ENCODE assay signal across 18 mouse cellular contexts in genomic region chr17:46987631-46988030, GRCm38 (mm10). TPM values are rescaled to one million over a fixed set of nuclear protein-coding genes. Genes with fewer than 3 reads are reported as not detected.
DNase-seq lines count a peak whose midpoint lies in the region.
"Had no signal": no experiment of that assay in that cellular context is flagged by ENCODE, and none has a peak within 500 bp of the region (broad histone marks: within the 10 kb centered on the region; RNA-seq: fewer than 3 reads in every experiment).

No protein-coding gene starts in this region.

- DNase-seq in layer of hippocampus, adult 11-12 months (ENCODE audit: low spot score): peak; percentile 57
- no peak for DNase-seq in layer of hippocampus, postnatal 14 days (ENCODE audit: low spot score in 2 of 2)
- peak; percentile 65 for DNase-seq in layer of hippocampus, adult 9-11 months
- no peak for DNase-seq in layer of hippocampus, postnatal 10 days (ENCODE audit: low spot score in 2 of 2)
- peak; percentile 21 for DNase-seq in right cerebral cortex, adult 18-20 months
- DNase-seq in right cerebral cortex, postnatal 36 days (ENCODE audit: low spot score in 2 of 2): no peak
- peak; percentile 48 for DNase-seq in telencephalon, adult 2 months (ENCODE audit: low read depth, low spot score)
- DNase-seq in heart, postnatal 25 days (ENCODE audit: low spot score): no peak
- DNase-seq: adrenal gland, adult 8-10 months; adrenal gland, postnatal 14 days; adrenal gland, postnatal 36 days; B cell, adult 2 months; cerebellum, adult 11 months; cerebellum, adult 18-20 months; cerebellum, adult 8-10 months; cerebellum, adult 9-11 months; cerebellum, postnatal 14 days; cerebellum, postnatal 36 days had no signal

- intact Hi-C loops in heart, postnatal 25 days (cut with DNase I): no loop called here

RNA-seq across cellular contexts. Expression of gene Ubr2, which starts 22.7 kb away (rescaled TPM):
- total RNA-seq in layer of hippocampus, postnatal 14 days (2021): 10 to 100 TPM; 52.3 to 52.4 TPM
- 10 to 100 TPM; 49.8 to 52.2 TPM for total RNA-seq in layer of hippocampus, postnatal 10 days (2021)
- 10 to 100 TPM; 65.7 to 73.5 TPM for total RNA-seq in heart, postnatal 25 days (2021)

Comparison
In these comparisons a context has a peak if more than half of its experiments do, and no peak if none do; other contexts are left out.
1. DNase-seq: peak in layer of hippocampus, adult 11-12 months (single experiment), layer of hippocampus, adult 9-11 months (single experiment), right cerebral cortex, adult 18-20 months (single experiment) and telencephalon, adult 2 months (single experiment); none in layer of hippocampus, postnatal 14 days (0 of 2), layer of hippocampus, postnatal 10 days (0 of 2), right cerebral cortex, postnatal 36 days (0 of 2) and heart, postnatal 25 days (single experiment).